Mouse (Mus musculus) intestine, embryonic 14.5 days (tissue): Measurements from ENCODE around the gene Ddah1. TPM values are rescaled to one million over a fixed set of nuclear protein-coding genes. Genes with fewer than 3 reads are reported as not detected.

Experiments used
- ATAC-seq: fragments of 200-750 bp; cut with Nextera tagmentation; replicated peaks from 2 replicates; pipeline ENCODE4 v1.8.0; 2017; ENCODE audit warnings: low read depth, moderate number of reproducible peaks, moderate TSS enrichment, moderate library complexity; ENCODE audit not compliant: low FRiP score, low TSS enrichment
- DNase-seq: peaks from one replicate; pipeline ENCODE4 v3.0.0-alpha.2; 2018; ENCODE audit warnings: low spot score
- H3K27ac ChIP-seq: fragments of 300-500 bp; sonication (generic); 2 replicates; pipeline ENCODE4 v1.5.1; 2014; ENCODE audit warnings: low read depth, mild to moderate bottlenecking, control low read depth
- H3K27me3 ChIP-seq: fragments of 300-500 bp; sonication (generic); replicated peaks from 2 replicates; pipeline ENCODE4 v1.6.1; 2014; ENCODE audit warnings: low read length, control low read depth; ENCODE audit not compliant: control insufficient read depth, insufficient read depth
- H3K36me3 ChIP-seq: fragments of 300-500 bp; sonication (generic); 2 replicates; pipeline ENCODE4 v1.6.1; 2014; ENCODE audit warnings: low read length, control low read depth; ENCODE audit not compliant: control insufficient read depth, insufficient read depth
- H3K4me1 ChIP-seq: fragments of 300-500 bp; sonication (generic); replicated peaks from 2 replicates; pipeline ENCODE4 v1.6.1; 2014; ENCODE audit warnings: low read length, control low read depth, mixed read lengths; ENCODE audit not compliant: control insufficient read depth, insufficient read depth
- H3K4me2 ChIP-seq: fragments of 300-500 bp; sonication (generic); 2 replicates; pipeline ENCODE4 v1.6.1; 2014; ENCODE audit warnings: low read length
- H3K4me3 ChIP-seq: fragments of 300-500 bp; sonication (generic); 2 replicates; pipeline ENCODE4 v1.5.1; 2014; ENCODE audit warnings: low read depth, low read length, control low read depth, mixed read lengths
- H3K9ac ChIP-seq: fragments of 300-500 bp; sonication (generic); 2 replicates; pipeline ENCODE4 v1.6.1; 2014; ENCODE audit warnings: mild to moderate bottlenecking, low read length
- H3K9me3 ChIP-seq: fragments of 300-500 bp; sonication (generic); 2 replicates; pipeline ENCODE4 v1.6.1; 2016; ENCODE audit warnings: low read length, control low read depth; ENCODE audit not compliant: control insufficient read depth
- WGBS: fragments of 180-500 bp; shearing (Covaris S2); extraction: QIAGEN DNeasy Blood & Tissue Kit; methylation state at CpG from one replicate; pipeline ENCODE4 v1.1.7; 2014; 5-methylcytosine and 5-hydroxymethylcytosine counted together
- polyA plus RNA-seq: library from polyadenylated mRNA; unstranded; fragments of >200 nt; fragmentation: Nextera tagmentation; extraction: Ambion mirVana; gene quantifications from 2 replicates; pipeline ENCODE4 v1.2.1, GENCODE M21; 2014

The Ddah1 gene
- polyA plus RNA-seq, 1 experiment from 2014 or later, result 46.9 TPM

DNA sequence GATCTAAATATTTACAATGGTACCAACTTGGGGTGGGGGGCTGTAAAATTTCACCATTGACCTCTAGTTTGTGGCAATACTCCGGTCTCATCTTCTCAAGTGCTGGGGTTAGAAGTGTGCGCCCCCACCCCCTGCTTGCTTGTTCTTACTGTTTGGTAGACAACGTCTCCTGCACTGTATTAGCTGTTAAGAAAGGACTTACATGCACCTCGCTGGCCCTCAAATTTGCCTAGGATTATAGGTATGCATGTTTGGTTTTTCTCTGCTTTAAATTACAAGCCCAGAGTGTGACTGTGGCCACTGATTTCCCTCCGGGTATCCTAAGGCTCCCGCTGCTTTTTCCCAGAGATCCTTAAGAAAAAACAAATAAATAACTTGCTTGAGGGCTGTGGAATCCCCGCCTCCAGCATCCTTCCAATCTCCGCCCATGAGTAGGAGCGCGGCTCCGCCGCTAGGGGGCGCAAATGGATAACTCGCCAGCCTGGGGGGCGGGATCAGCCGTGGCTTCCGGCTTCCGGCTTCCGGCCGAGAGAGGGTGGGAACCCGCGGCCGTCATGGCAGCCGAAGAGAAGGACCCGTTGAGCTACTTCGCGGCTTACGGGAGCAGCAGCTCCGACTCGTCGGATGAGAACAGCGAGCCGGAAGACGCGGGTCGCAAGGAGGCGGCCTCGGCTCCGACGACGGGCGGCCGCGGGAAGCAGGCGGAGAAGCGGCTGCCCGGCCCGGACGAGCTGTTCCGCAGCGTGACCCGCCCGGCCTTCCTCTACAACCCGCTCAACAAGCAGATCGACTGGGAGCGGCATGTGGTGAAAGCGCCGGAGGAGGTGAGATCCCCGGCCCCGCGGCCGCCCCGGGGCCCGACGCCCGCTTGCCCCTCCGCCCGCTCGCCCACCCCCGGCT, 179.3 kb downstream of the Ddah1 start, which contains the start of gene 2410004B18Rik:
Gene 2410004B18Rik, plus strand, starts transcription at position 510 of the 900 bp plus-strand sequence.
- ATAC-seq, result peak; percentile 90
- H3K4me1 ChIP-seq, result peaks cover 16% of the 10 kb centered on the region
- peaks cover 46% of the 10 kb centered on the region for H3K36me3 ChIP-seq
- peak within 1 kb of the TSS; percentile 93 for H3K4me3 ChIP-seq
- H3K27me3 ChIP-seq, result no peaks in the 10 kb centered on the region
- 1% methylated on average over 52 of the region's 70 CpGs for WGBS
- H3K9ac ChIP-seq, result peak within 1 kb of the TSS; percentile 89
- peak; percentile 99 for DNase-seq
- peak within 1 kb of the TSS; percentile 79 for H3K4me2 ChIP-seq
- H3K9me3 ChIP-seq, result no peaks in the 10 kb centered on the region
- H3K27ac ChIP-seq, result peak within 1 kb of the TSS; percentile 62; the same call in 1 of the 2 replicates

DNA sequence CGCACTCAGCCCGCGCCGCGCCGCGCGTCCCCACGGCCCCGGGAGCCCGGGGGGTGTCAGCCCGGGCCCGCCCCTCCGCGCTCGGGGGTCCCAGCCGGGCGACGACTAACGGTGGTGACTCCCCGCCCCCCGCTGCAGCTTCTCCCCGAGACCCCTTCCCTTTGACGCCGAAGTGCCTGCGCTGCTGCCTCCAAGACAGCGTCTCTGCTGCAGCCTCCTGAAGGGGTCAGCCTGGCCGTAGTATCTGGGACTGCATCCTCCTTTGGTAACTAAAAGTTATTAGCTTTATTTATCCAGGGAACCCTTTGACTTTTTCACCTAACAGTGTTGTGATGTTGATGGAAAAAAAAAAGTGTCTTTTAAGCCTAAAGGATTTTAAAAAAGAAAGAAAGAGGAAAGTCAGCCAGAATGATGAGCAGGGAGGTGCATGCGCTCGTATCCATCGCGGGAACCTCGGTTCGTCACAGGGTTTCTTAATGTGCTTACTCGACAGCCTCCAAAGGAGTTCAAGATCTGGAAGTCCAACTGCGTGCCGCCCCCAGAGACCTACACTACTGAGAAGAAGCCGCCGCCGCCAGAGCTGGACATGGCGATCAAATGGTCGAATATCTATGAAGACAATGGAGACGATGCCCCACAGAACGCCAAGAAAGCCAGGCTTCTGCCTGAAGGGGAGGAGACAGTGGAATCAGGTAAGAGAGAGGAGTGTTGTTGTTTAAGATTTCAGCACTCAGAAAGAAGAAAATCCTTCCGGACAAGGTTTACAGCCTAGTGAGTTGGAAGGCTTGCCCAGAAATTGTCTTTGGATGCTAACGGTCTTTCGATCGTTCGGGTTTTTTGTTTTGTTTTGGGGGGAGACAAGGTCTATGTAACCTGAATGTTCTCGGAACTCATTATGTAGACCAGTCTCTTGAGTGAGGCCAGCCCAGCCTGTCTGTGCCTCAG, 180.2 kb downstream of the Ddah1 start:
- peaks cover 45% of the 10 kb centered on the region for H3K36me3 ChIP-seq
- peak overlapping the region; percentile 62; the same call in 1 of the 2 replicates for H3K27ac ChIP-seq
- ATAC-seq (peak; percentile 24), DNase-seq (peak; percentile 66)
- peak overlapping the region; percentile 89 for H3K9ac ChIP-seq
- no peaks in the 10 kb centered on the region for H3K9me3 ChIP-seq
- no peaks in the 10 kb centered on the region for H3K27me3 ChIP-seq
- WGBS, result 21% methylated on average over 41 of the region's 50 CpGs
- peak overlapping the region; percentile 93 for H3K4me3 ChIP-seq
- H3K4me1 ChIP-seq, result peaks cover 16% of the 10 kb centered on the region
- H3K4me2 ChIP-seq, result peak overlapping the region; percentile 79

DNA sequence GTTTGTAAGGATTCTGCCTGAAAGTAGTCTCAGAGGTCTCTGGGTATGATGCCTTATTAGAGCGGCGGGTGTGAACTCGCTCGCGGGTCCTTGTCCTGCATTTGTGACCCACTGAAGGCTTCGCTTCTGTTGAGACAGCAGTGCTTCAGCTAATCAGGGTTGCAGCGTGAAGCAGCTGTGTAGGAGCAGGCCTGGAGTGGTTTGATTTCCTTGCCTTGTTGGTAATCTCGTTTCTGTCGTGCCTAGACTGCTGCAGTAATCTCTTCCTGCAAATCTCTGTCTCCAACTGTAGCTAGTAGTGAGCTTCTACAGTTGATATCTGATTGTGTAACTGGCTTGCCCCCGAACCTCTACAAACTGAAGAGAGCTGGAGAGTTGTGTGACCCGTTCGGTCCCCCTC, 180.9 kb downstream of the Ddah1 start:
- no peak overlapping the region for H3K9ac ChIP-seq
- DNase-seq (no peak), ATAC-seq (no peak)
- H3K27ac ChIP-seq, result no peak overlapping the region
- no peaks in the 10 kb centered on the region for H3K27me3 ChIP-seq
- H3K4me2 ChIP-seq, result peak overlapping the region; percentile 79
- peaks cover 48% of the 10 kb centered on the region for H3K36me3 ChIP-seq
- 85% methylated on average over 12 of the region's 12 CpGs for WGBS
- peaks cover 16% of the 10 kb centered on the region for H3K4me1 ChIP-seq
- H3K9me3 ChIP-seq, result no peaks in the 10 kb centered on the region
- H3K4me3 ChIP-seq, result no peak overlapping the region

DNA sequence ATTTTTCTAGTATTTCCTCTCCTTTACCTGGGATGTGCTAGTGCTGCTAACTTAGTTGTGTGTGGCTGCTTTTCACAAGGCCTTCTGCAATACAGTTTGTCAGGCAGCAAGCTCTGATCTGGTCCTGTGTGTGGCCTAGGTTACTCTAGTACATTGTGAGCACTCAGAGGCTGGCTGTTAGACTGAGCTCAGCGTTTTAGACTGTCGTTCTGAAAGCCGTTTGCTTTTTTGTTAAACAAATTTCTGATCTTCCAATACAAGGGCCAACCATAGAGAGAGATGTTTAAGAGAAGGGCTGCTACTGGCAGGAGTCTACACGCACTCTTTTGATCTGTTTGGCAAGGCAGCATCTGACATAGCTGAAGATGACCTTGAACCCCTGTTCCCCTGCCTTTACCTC, 181.5 kb downstream of the Ddah1 start:
- H3K9me3 ChIP-seq, result no peaks in the 10 kb centered on the region
- WGBS, result 81% methylated on average over 4 of the region's 4 CpGs
- no peak overlapping the region for H3K4me2 ChIP-seq
- no peak overlapping the region for H3K9ac ChIP-seq
- no peak overlapping the region for H3K27ac ChIP-seq
- peaks cover 50% of the 10 kb centered on the region for H3K36me3 ChIP-seq
- no peaks in the 10 kb centered on the region for H3K27me3 ChIP-seq
- DNase-seq (no peak), ATAC-seq (no peak)
- H3K4me1 ChIP-seq, result peaks cover 16% of the 10 kb centered on the region
- no peak overlapping the region for H3K4me3 ChIP-seq

DNA sequence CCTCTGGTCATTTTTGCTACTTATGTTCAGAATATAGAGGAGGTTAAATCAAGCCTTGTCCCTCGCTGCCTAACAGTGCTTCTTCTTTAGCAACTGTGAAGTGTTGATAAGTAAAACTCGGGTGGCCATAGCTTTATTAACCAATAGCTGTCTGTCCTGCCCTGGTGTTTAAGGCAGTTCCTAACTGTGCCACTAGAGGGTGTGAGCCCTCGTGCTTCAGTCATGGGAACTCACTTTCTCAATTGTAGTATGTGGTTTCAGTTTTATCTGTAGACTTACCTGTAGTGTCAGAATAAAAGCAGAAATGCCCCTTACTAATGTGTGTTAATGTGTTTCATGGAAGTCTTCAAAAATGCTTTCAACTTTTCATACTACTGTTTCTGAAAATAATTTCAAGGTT, 183.5 kb downstream of the Ddah1 start:
- no peak overlapping the region for H3K27ac ChIP-seq
- ATAC-seq, result no peak
- H3K4me3 ChIP-seq, result no peak overlapping the region
- H3K4me1 ChIP-seq, result peaks cover 16% of the 10 kb centered on the region
- no peaks in the 10 kb centered on the region for H3K27me3 ChIP-seq
- peak; percentile 86 for DNase-seq
- H3K4me2 ChIP-seq, result no peak overlapping the region
- H3K9ac ChIP-seq, result no peak overlapping the region
- 14% methylated on average over 3 of the region's 3 CpGs for WGBS
- H3K9me3 ChIP-seq, result no peaks in the 10 kb centered on the region
- H3K36me3 ChIP-seq, result peaks cover 55% of the 10 kb centered on the region

Other genes with a start within 250 kb of the Ddah1 start
- 29.3 and 32.5 TPM in 2 replicates for gene Znhit6, start 182.5 kb upstream of the Ddah1 start, polyA plus RNA-seq
- gene Ccn1, start 108.7 kb upstream of the Ddah1 start, polyA plus RNA-seq, result 33.4 and 34.7 TPM in 2 replicates
- 52.9 and 53.5 TPM in 2 replicates for gene Bcl10, start 164.1 kb downstream of the Ddah1 start, polyA plus RNA-seq
- 46.2 and 50.7 TPM in 2 replicates for gene 2410004B18Rik, start 179.3 kb downstream of the Ddah1 start, polyA plus RNA-seq
- gene Syde2, start 229.2 kb downstream of the Ddah1 start, polyA plus RNA-seq, result 3.9 TPM in 2 replicates